Mouse (Mus musculus) brain, embryonic 14.5 days (tissue): ENCODE results near the gene Dynll2.

Source experiments
- CTCF ChIP-seq: fragments of 200-500 bp; IDR thresholded peaks from 2 replicates; pipeline ENCODE4 v1.5.1; 2012; ENCODE audit warnings: inconsistent platforms, mild to moderate bottlenecking, moderate library complexity, borderline replicate concordance; ENCODE audit not compliant: insufficient read depth, insufficient read length; ENCODE audit errors: extremely low read depth
- POLR2A ChIP-seq: fragments of 200-500 bp; IDR thresholded peaks from 2 replicates; pipeline ENCODE4 v1.6.1; 2012; ENCODE audit warnings: mild to moderate bottlenecking, inconsistent platforms, borderline replicate concordance; ENCODE audit not compliant: poor library complexity, insufficient read depth, insufficient read length, severe bottlenecking; ENCODE audit errors: extremely low read depth

DNA sequence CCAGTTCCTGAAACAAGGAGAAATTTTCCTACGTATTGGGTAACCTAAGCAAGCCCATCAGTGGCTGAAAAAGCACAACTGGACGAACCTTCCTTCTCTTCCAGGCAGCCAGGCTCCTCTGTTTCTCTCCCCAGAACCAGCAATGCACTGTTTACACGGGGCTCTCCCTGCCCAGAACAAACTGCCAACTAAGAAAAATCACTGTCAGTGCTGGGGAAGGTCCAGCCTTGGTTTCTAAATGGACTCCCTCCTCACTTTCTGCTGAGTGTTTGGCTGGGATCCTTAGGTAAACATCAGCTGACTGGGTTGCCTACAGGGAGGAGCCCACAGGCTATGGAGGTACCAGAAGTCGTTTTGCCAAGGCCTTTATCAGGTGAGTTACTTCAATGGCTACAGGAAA, 4.5 kb upstream of the Dynll2 start:
- TF ChIP-seq CTCF, result no peak
- TF ChIP-seq POLR2A, result no peak
